Mouse (Mus musculus) ovary, adult 18-20 months (tissue): ENCODE measurements around the gene Abcb4.
"Not testable (repeated sequence)": the region's sequence is repeated elsewhere in the genome, so short reads cannot be mapped to it uniquely, and the experiment has no call there.

Source experiments
- DNase-seq: peaks from one replicate; pipeline ENCODE4 v3.0.0; 2022; ENCODE audit warnings: low spot score, mixed read lengths

Abcb4 gene

DNA sequence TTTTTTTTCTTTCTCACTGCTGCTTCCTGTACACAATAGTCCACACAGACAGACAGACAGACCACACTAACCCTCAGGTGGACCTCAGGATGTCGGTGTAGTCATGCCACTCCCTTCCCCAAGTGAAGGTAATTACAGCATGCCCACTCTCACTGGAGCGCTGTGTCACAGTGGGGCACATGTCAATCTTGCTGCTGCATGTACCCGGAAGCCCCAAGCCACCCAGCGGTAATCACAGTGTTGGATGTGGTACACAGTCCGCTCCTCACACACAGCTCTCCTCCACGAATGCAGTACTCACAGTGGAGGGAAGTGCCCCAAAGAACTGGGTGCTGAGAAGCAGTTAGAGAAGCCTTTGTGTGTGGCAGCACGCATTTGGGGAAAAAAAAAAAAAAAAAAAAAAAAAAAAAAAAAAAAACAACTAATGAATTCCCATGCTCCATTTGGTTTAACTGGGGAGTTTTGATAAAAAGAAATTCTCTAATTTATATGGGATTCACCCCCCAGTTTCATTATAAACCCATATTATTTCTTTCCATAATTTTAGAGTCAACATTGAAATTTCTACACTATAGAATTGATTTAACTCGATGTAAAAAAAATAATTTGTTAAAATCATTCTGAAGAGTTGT lies 18.2 kb downstream of the Abcb4 start:
- DNase-seq, result no peak

DNA sequence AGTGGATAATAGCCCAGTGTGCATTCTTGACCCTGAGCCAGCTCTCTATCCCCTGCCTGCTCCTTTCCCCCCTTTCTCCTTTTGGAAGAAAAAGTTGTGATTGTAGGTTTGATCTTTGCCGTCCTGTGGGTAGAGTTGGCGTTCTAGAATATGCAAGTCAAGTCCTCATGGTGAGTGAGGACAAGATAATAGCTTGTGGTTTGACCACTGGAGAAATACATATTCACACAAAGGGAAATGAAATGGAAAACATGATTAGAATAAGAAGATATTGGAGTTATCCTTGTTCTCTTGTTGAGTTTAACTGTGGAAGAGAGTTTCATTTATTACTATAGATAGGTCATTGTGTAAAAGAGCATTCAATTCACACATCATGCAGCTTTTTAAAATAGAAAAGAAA lies 22.9 kb downstream of the Abcb4 start:
- no peak for DNase-seq

DNA sequence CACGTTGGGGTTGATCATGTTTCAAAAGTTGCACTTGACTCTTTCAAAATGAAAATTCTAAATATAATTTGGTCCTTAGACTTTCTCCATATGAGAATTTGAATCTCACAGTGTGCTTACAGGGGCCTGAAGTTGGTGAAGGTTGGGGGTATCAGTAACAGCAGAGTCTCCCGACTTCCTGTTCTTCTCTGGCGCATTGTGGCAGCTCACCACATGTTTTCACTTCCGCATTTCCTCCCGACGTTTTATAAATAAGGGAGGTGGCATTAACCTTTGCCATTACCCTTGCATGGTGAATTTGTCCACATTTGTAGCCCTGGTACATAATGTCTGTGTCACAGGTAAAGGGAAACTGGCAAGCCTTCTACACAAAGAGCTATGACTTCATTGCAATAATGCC lies 23.6 kb downstream of the Abcb4 start:
- DNase-seq, result no peak

DNA sequence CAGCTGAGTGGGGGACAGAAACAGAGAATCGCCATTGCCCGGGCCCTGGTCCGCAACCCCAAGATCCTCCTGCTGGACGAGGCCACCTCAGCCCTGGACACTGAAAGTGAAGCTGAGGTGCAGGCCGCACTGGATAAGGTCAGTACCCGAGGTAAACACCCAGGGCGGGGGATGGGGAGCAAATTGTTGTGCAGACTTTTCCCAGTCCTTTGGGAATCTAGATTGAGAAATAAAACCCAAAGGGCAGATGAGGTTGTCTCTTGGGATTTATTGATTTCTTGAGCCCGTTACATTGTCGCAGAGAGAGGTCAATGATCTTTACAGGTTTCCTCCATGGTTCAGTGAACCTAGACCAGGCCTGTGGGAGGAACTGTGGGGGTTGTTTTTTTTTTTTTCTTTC lies 34.9 kb downstream of the Abcb4 start:
- DNase-seq, result no peak

DNA sequence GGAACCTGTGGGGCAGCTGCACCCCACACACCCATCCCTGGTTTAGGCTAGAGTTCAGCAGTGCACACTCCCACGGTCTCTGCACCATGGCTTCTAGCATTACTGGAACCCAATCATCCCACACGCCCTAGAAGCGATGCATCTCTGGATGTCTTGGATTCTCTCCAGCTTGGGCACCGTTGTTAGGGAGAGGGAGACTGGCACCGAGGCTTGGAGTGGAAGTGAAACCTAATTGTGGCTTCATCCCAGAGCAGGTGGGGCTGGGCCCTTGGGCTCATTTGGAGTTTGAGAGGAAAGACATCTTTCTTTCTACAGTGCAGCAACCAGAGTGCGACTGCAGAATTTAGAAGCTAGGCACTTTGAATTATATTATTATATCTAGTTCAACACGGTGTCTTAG lies 44.4 kb downstream of the Abcb4 start:
- DNase-seq, result no peak

DNA sequence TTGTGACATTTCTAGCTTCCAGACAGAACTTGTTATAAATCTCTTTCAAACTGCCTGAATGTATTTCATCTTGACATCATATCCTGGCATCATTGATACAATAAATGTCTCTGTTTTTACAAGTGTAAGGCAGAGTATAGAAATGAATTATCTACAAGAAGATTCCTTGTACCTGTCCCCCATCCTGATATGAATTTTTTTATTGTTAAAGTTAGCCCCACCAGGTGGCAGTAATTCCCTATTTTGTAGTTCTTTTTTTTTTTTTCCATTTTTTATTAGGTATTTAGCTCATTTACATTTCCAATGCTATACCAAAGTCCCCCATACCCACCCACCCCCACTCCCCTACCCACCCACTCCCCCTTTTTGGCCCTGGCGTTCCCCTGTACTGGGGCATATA lies 47.7 kb downstream of the Abcb4 start:
- DNase-seq, result not testable (repeated sequence)

DNA sequence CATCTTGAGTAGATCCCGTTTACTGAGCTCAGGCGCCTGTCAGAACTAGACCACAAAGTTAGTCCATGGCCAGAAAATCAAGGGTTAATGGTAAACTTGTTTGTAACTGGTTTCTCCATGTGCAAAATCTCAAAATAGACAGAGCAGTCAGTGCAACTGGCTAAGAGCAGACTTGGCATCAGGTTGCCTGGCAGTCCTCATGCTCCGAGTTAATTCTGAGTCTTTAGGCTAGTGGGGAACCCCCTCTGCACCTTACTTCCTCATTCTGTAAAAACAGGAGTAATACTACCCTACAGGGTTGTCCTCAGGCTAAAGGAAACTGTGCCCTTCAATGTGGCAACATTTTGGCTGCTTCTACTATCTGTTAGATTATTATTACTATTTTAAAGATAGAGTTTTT lies 50.3 kb downstream of the Abcb4 start:
- DNase-seq, result no peak

DNA sequence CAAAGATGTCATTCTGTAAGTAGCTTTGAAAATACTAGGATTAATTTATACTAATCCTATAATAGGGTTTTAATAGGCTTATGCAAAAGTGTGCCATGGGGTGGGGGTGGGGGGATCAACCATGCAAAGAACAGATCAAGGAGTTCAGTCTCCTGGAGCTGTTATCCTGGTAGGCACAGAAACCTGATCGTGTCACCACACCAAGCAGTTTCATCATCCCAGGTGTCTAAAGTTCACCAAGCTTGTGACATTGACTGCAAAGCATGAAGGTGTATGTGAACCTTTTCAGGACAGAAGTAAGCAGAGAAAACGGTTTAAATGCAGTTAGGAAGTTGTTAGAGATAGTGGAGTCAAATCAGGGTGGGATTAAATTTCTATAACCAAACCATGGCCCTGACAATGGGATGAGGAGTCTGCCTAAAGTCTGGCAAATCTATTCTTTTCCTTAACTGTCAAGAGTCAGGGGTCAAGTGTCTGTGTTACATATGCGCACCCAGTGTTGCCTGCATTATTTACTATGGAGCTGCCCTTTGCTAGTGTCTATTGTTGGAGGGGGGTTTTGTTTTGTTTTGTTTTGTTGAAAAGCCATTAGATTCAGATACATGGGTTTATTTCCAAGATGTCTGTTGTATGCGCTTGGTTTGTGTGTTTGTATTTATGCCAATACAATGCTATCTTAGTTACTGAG lies 54.0 kb downstream of the Abcb4 start:
- DNase-seq, result no peak

DNA sequence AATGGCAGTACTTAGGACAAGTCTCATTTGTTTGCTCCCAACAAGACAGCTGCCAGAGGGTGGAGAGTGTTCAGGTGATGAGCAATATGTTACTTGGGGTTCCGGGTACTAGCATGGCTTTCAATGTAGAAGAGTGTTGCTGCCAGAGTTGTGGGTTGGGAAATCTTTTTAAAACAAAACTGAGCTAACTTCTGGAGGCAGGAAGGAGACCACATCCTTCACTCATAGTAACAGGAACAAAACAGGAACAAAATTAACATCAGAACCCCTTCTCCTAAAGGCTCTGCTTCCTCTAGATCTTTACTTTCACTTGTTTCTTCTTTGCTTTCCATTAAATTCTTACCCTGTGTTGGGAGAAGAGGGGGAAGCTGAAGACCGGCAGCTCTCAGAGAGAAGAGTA lies 60.1 kb downstream of the Abcb4 start:
- no peak for DNase-seq

DNA sequence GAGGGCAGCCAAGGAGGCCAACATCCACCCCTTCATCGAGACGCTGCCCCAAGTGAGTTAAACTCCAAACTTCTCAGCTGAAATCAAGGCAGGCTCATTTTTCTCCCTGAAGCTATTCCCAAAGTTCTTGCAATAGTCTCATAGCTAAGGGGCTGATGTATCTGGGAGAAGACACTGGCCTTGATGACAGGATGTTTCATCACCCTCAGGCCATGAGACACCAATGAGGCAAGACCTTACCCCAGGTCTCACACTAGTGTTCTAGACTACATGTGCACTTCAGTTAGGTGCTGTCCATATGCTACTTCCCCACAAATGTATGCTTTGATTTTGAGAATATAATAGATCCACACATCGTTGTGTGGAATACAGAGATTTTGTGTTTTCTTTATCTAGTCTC lies 62.0 kb downstream of the Abcb4 start:
- no peak for DNase-seq

DNA sequence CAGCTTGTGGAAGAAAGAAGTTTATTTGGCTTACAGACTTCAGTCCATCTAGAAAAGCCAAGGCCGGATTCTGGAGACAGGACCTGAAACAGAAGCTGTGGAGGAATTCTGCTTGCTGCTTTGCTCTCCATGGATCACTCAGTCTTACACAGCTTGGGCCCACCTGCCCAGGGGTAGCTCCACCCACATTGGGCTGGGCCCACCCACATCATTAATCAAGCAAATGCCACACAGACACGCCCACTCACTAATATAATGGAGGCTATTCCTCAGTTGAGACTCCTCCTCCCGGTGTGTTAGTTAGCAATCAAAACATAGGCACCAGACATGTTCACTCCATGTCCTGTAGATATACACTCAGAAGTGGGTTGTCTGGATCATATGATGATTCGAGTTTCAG lies 67.0 kb downstream of the Abcb4 start:
- DNase-seq, result no peak

DNA sequence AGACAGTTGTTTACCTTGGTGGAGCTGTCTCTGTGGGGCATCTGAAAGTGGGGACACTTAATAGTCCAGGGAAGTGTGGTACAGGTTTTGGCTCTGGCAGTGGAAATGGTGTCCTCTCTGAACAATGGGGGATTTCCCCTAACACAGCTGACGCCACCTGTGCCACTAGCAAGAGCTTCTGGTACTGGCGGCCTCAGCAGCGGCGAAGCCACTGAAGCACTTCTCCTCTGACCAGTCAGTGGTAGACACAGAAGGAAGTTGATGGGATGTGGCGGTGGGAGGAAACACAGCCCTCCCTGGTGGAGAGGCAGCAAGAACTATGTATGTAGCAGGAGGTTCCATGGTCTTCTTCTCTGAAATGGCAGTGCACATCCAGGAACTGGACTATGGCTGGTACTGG lies 71.0 kb downstream of the Abcb4 start:
- DNase-seq, result no peak

DNA sequence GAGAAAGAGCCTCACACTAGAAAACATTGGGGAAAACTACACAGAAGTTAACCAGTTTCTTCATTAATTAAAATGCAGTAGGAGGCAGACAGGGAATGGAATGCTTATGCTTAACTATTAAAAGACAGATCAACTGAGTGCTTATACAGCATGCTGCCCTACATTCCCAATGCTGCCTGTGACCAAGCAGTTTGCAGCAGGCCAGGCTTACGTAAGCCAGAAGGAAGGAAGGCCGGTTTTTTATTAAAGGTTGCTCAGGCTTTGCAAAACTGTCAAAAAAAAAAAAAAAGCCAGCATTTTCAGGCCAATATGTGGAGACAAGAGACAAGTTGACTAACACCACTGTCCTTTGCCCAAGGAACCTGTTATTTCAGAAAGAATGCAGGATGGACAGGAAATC lies 77.2 kb downstream of the Abcb4 start:
- no peak for DNase-seq

DNA sequence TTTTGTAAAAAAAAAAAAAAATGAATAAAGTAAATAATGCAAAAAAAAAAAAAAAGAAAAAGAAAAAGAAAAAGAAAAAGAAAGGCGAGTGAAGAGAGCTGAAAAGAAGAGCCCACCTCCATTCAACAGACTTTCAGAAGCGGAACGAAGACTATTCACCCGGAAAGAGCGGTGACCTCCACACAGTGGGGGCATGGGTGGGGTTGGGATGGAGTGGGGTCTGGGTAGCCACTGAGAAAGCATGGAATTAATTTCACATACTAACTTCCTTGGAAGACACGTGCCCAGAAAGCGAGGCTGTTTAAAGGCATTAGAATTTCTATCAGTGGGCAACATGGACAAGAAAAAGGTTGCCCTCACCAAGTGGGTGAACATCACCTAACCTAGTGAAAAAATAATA lies 78.8 kb downstream of the Abcb4 start:
- DNase-seq, result no peak

DNA sequence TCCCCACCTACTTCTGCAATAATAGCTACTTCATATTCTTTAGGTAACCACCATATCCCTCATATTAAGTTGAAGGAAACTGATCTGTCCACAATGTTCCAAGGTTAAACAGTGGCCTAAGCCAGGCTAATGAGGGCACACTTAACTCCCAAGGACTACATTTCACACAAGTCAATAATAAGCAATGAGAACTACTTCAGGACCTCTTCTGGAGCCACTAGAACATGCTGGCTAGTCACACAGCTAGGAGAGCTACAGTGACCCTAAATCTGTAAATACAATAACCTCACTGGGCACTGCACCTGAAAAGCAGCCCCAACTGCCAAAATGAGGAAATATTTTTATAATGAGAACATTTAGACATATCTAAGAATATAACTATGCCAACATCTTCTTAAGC lies 81.2 kb downstream of the Abcb4 start:
- DNase-seq, result no peak

DNA sequence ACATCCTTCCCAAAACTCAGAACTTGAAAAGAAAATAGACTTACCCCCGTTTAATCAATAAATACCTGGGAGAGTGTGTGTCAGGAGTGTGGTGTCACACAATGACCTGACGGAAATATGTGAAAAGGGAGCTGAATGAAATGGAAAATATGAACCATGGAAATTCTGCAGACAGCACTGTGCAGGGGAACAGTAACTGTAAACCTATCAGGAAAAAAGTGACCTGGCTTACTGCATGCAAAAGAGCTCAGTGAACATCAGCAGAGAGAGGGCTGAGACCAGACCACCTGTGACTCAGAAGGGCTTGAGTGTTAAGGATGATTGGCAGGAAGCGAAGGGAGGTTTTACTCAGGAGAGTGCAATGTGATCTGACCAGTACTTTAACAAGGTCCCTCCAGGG lies 92.0 kb downstream of the Abcb4 start:
- DNase-seq, result no peak

DNA sequence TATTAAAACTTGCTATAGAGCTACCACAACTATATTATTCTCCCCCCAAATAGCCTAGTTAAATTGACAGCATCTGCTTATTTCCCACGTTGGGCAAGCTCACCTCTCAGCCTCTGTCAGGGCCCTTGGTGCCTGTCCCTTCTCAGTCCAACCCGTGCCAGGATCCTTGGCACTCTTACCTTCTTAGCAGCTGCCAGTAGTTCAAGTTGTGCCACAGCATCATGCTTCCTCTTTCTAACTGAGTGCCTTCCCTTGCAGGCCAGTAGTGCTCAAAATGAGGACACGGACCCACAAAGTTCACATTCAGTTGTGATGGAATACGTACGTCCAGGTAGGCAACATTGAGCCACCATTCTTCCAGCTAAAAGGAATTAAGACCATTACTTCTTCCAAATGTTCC lies 94.4 kb downstream of the Abcb4 start:
- DNase-seq, result no peak

DNA sequence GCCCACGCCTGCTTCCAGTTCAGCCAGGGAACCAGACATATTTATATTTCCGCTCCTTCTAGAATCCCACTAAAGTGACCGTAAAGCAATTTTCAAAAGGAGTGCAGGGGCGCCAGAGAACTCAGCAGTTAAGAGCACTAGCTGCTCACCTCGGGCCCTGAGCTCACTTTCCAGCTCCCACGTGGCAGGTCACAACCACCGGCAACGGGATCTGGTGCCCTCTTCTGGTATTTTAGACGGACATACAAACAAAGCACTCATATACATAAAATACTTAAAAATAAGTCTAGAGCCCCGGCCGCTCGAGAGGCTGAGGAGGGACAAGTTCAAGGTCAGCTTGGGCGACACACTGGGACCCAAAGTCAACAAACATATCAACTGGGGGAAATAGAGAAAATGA lies 97.0 kb downstream of the Abcb4 start:
- no peak for DNase-seq

DNA sequence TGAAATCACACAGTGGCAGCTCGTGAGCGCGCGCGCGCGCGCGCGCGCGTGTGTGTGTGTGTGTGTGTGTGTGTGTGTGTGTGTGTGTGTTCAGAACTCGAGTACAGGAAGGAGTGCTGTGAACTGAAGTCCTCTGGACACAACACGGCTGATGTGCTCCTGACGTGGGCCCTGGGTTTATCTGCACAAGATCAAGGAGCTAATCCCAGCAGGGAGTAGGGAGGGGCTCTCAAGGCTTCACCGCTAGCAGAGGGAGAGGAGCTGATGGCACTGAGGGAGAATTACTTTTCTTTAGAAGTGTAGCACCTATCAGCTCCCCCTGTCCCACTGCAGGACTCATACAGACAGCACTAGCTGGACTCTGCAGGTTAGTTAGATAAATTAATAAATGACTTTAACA lies 98.1 kb downstream of the Abcb4 start:
- DNase-seq, result no peak

DNA sequence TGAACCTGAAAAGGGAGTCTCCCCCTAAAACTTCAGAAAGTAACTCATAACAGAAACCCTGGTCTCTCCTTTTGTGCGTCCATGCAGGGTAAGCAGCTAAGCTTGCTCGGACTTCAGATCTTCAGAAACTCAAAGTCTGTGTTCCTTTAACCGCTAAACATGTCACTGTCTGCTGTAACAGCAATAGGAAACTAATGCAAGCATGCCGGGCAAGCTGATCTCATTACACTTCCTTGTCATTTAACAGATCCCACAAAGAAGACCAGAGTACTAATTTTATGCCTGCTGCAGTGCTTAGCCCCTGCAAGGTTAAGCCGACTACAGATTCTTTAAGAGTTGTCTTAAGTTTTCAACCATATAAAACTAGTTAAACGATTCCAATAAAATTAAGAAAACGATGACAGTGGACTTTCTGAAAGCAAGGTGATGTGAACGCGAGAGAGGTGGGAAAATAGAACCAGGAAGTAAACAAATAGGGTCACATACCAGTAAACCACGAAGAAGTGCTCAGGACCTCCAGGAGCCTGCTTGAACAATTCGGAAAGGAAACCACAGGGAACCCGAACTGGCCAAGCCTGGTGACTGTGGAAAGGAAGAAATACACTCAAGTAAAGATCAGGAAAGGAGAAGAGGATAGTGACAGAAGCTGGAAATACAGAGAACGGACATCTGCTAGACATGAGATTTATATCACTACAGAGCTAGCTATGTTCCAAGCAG lies 102.6 kb downstream of the Abcb4 start:
- DNase-seq, result no peak

DNA sequence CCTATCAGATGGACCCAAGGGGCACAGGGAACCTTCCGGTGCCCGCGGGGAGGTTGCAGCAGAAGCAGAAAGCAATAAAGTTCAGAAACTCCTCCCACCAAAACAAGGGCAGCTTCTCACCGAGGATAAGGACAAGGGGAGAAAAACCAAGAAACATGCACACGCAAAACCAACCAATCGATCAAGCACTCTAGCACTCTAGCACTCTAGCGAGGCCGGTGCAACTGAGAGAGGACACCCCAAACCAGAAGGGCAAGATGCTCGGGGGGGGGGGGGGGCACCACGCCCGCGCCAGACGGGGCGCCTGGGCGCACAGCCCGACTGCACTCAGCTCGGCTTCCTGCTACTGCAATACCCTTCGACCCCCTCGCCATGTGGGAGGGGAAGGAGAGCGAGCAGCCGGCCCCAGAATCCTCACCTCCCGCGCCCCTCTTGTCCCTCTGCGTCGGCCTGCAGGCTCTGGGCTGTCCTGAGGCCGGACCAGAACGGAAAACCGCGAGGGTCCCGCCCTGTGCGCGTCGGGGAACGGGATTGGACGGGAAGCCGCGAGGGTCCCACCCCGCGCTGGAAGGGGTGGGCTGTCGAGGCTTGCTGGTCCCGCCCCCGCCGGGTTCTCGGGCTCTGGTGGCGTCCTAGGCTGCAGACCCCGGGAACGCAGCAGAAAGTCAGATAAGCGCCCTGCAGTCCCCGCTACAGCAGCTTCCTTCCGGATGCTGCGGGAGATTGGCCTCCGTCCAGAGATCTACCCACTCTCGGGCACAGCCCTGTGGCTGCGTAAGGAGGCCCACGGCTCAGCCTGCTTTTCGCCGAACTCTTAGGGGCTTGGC lies 103.4 kb downstream of the Abcb4 start, which contains the start of gene Crot:
Gene Crot, minus strand, starts transcription at position 639 of the 827 bp plus-strand sequence.
- peak; percentile 90 for DNase-seq

DNA sequence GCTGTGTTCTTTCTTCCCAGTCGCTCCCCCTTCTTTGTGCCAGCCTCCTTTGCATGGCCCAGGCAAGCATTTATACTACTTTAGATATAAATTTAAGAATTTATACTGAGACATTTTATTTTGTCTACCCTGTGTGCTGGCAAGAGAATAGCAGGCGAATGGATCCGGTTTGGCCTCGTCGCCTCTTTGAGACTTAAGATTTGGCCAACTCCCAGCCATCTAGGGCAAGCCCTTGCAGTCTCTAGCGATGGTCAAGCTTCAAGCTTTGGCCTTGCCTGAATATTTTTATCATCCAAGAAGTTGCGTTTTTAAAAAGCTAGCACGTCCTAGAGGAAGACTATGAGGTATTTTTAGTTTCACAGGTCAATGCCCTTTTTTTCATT lies 104.0 kb downstream of the Abcb4 start:
- DNase-seq, result no peak

DNA sequence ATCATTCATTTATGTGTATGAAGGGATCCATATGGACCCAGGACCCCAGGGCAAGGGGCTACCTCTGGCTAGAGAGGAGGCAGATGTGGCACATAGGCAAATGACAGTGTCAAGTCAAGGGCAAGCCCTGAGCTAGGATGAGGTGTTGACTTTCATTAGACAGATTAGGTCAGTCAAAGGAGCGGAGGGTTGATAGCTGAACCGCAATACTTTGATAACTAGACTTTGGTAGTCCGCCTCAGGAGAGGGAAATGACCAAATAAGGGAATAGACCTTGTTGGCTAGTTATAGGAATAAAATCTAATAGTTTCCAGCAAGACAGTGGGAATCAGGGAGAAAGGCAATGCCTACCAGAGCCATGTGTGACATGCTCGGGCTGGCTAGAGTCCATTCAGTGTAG lies 105.6 kb downstream of the Abcb4 start:
- DNase-seq, result no peak
